Mouse (Mus musculus): Measurements from ENCODE around the gene Drc3. TPM values are rescaled to one million over a fixed set of nuclear protein-coding genes. Genes with fewer than 3 reads are reported as not detected.
"Not testable (repeated sequence)": the region's sequence is repeated elsewhere in the genome, so short reads cannot be mapped to it uniquely, and the experiment has no call there.

The Drc3 gene
- polyA plus RNA-seq, 1 experiment from 2014 or later: 0.39 TPM

- no peaks in the 10 kb centered on the region for H3K27me3 ChIP-seq (ENCODE audit: control insufficient read depth, insufficient read depth, low read depth, low read length)
- no peaks in the 10 kb centered on the region for H3K9me3 ChIP-seq (replicated peaks; ENCODE audit: control insufficient read depth, low read length)
- H3K36me3 ChIP-seq (ENCODE audit: control insufficient read depth, insufficient read depth): no peaks in the 10 kb centered on the region
- H3K4me2 ChIP-seq (ENCODE audit: low read depth, low read length): no peak overlapping the region
- no peak for ATAC-seq (ENCODE audit: low read depth)
- no peak overlapping the region for H3K27ac ChIP-seq (ENCODE audit: low read length)
- WGBS (ENCODE audit: insufficient replicate concordance): 67% methylated on average over 5 of the region's 6 CpGs
- H3K4me1 ChIP-seq (ENCODE audit: control insufficient read depth, low read depth, low read length): peaks cover 12% of the 10 kb centered on the region
- no peak overlapping the region for H3K9ac ChIP-seq (ENCODE audit: low read depth, low read length)
- no peak overlapping the region for H3K4me3 ChIP-seq (ENCODE audit: low read depth, low read length)
Observed at GRCm38 (mm10) chr11:60422046-60422668, 69.0 kb downstream of the Drc3 start.

GRCm38 (mm10) chr11:60423006-60423405, 69.9 kb downstream of the Drc3 start:
- Histone ChIP-seq H3K27ac (ENCODE audit: low read length) (no peak overlapping the region), H3K27me3 (ENCODE audit: control insufficient read depth, insufficient read depth, low read depth, low read length) (no peaks in the 10 kb centered on the region), H3K4me1 (ENCODE audit: control insufficient read depth, low read depth, low read length) (peaks cover 10% of the 10 kb centered on the region), H3K9ac (ENCODE audit: low read depth, low read length) (no peak overlapping the region), H3K4me3 (ENCODE audit: low read depth, low read length) (no peak overlapping the region), H3K9me3 (replicated peaks; ENCODE audit: control insufficient read depth, low read length) (no peaks in the 10 kb centered on the region), H3K36me3 (ENCODE audit: control insufficient read depth, insufficient read depth) (no peaks in the 10 kb centered on the region), H3K4me2 (ENCODE audit: low read depth, low read length) (no peak overlapping the region)
- ATAC-seq (ENCODE audit: low read depth): no peak
- WGBS (ENCODE audit: insufficient replicate concordance): 78% methylated on average over 1 of the region's 1 CpGs

GRCm38 (mm10) chr11:60426417-60426816, 73.3 kb downstream of the Drc3 start:
- Histone ChIP-seq H3K36me3 (ENCODE audit: control insufficient read depth, insufficient read depth) (no peaks in the 10 kb centered on the region), H3K9me3 (replicated peaks; ENCODE audit: control insufficient read depth, low read length) (no peaks in the 10 kb centered on the region), H3K4me3 (ENCODE audit: low read depth, low read length) (no peak overlapping the region), H3K27me3 (ENCODE audit: control insufficient read depth, insufficient read depth, low read depth, low read length) (no peaks in the 10 kb centered on the region), H3K4me1 (ENCODE audit: control insufficient read depth, low read depth, low read length) (no peaks in the 10 kb centered on the region; the same call in 1 of the 2 replicates), H3K9ac (ENCODE audit: low read depth, low read length) (no peak overlapping the region), H3K27ac (ENCODE audit: low read length) (no peak overlapping the region), H3K4me2 (ENCODE audit: low read depth, low read length) (no peak overlapping the region)
- ATAC-seq (ENCODE audit: low read depth): no peak
- WGBS (ENCODE audit: insufficient replicate concordance): 77% methylated on average over 1 of the region's 1 CpGs

- H3K4me1 ChIP-seq (ENCODE audit: control insufficient read depth, low read depth, low read length): no peaks in the 10 kb centered on the region; the same call in 1 of the 2 replicates
- WGBS (ENCODE audit: insufficient replicate concordance): 61% methylated on average over 3 of the region's 3 CpGs
- no peak for ATAC-seq (ENCODE audit: low read depth)
Observed at GRCm38 (mm10) chr11:60427628-60428027, 74.5 kb downstream of the Drc3 start.

GRCm38 (mm10) chr11:60433501-60433900, 80.4 kb downstream of the Drc3 start:
- H3K4me1 ChIP-seq (ENCODE audit: control insufficient read depth, low read depth, low read length): no peaks in the 10 kb centered on the region; the same call in 1 of the 2 replicates
- peaks cover 12% of the 10 kb centered on the region for H3K36me3 ChIP-seq (ENCODE audit: control insufficient read depth, insufficient read depth)
- no peak overlapping the region for H3K9ac ChIP-seq (ENCODE audit: low read depth, low read length)
- H3K9me3 ChIP-seq (replicated peaks; ENCODE audit: control insufficient read depth, low read length): no peaks in the 10 kb centered on the region
- H3K4me2 ChIP-seq (ENCODE audit: low read depth, low read length): no peak overlapping the region
- no peak for ATAC-seq (ENCODE audit: low read depth)
- no peaks in the 10 kb centered on the region for H3K27me3 ChIP-seq (ENCODE audit: control insufficient read depth, insufficient read depth, low read depth, low read length)
- H3K4me3 ChIP-seq (ENCODE audit: low read depth, low read length): no peak overlapping the region
- H3K27ac ChIP-seq (ENCODE audit: low read length): no peak overlapping the region

More at GRCm38 (mm10) chr11:60427628-60428027, 74.5 kb downstream of the Drc3 start:
- Histone ChIP-seq H3K9ac (ENCODE audit: low read depth, low read length) (no peak overlapping the region), H3K27me3 (ENCODE audit: control insufficient read depth, insufficient read depth, low read depth, low read length) (no peaks in the 10 kb centered on the region), H3K4me2 (ENCODE audit: low read depth, low read length) (no peak overlapping the region), H3K9me3 (replicated peaks; ENCODE audit: control insufficient read depth, low read length) (no peaks in the 10 kb centered on the region), H3K27ac (ENCODE audit: low read length) (no peak overlapping the region), H3K4me3 (ENCODE audit: low read depth, low read length) (no peak overlapping the region), H3K36me3 (ENCODE audit: control insufficient read depth, insufficient read depth) (peaks cover 3% of the 10 kb centered on the region; the same call in 1 of the 2 replicates)

GRCm38 (mm10) chr11:60435133-60435532, 82.0 kb downstream of the Drc3 start:
- Histone ChIP-seq H3K4me3 (ENCODE audit: low read depth, low read length) (no peak overlapping the region), H3K36me3 (ENCODE audit: control insufficient read depth, insufficient read depth) (peaks cover 12% of the 10 kb centered on the region), H3K9ac (ENCODE audit: low read depth, low read length) (no peak overlapping the region), H3K4me1 (ENCODE audit: control insufficient read depth, low read depth, low read length) (no peaks in the 10 kb centered on the region; the same call in 1 of the 2 replicates), H3K4me2 (ENCODE audit: low read depth, low read length) (no peak overlapping the region), H3K27me3 (ENCODE audit: control insufficient read depth, insufficient read depth, low read depth, low read length) (no peaks in the 10 kb centered on the region), H3K27ac (ENCODE audit: low read length) (no peak overlapping the region), H3K9me3 (replicated peaks; ENCODE audit: control insufficient read depth, low read length) (no peaks in the 10 kb centered on the region)
- no peak for ATAC-seq (ENCODE audit: low read depth)
- 48% methylated on average over 1 of the region's 1 CpGs for WGBS (ENCODE audit: insufficient replicate concordance)

- no peaks in the 10 kb centered on the region; the same call in 1 of the 2 replicates for H3K4me1 ChIP-seq (ENCODE audit: control insufficient read depth, low read depth, low read length)
- H3K4me2 ChIP-seq (ENCODE audit: low read depth, low read length): no peak overlapping the region
- H3K9me3 ChIP-seq (replicated peaks; ENCODE audit: control insufficient read depth, low read length): no peaks in the 10 kb centered on the region
- no peaks in the 10 kb centered on the region for H3K27me3 ChIP-seq (ENCODE audit: control insufficient read depth, insufficient read depth, low read depth, low read length)
- H3K36me3 ChIP-seq (ENCODE audit: control insufficient read depth, insufficient read depth): peaks cover 12% of the 10 kb centered on the region
- no peak for ATAC-seq (ENCODE audit: low read depth)
- 61% methylated on average over 3 of the region's 3 CpGs for WGBS (ENCODE audit: insufficient replicate concordance)
- H3K9ac ChIP-seq (ENCODE audit: low read depth, low read length): no peak overlapping the region
- no peak overlapping the region for H3K4me3 ChIP-seq (ENCODE audit: low read depth, low read length)
- no peak overlapping the region for H3K27ac ChIP-seq (ENCODE audit: low read length)
Observed at GRCm38 (mm10) chr11:60436618-60437017, 83.5 kb downstream of the Drc3 start.

GRCm38 (mm10) chr11:60439621-60440020, 86.5 kb downstream of the Drc3 start:
- H3K36me3 ChIP-seq (ENCODE audit: control insufficient read depth, insufficient read depth): peaks cover 13% of the 10 kb centered on the region
- not testable (repeated sequence) for H3K27ac ChIP-seq (ENCODE audit: low read length); ATAC-seq (ENCODE audit: low read depth); H3K27me3 ChIP-seq (ENCODE audit: control insufficient read depth, insufficient read depth, low read depth, low read length); H3K4me2 ChIP-seq (ENCODE audit: low read depth, low read length); H3K4me3 ChIP-seq (ENCODE audit: low read depth, low read length); H3K4me1 ChIP-seq (ENCODE audit: control insufficient read depth, low read depth, low read length); H3K9me3 ChIP-seq (replicated peaks; ENCODE audit: control insufficient read depth, low read length); H3K9ac ChIP-seq (ENCODE audit: low read depth, low read length)
- 58% methylated on average over 1 of the region's 1 CpGs for WGBS (ENCODE audit: insufficient replicate concordance)

- H3K4me2 ChIP-seq (ENCODE audit: low read depth, low read length): no peak overlapping the region
- H3K9me3 ChIP-seq (replicated peaks; ENCODE audit: control insufficient read depth, low read length): no peaks in the 10 kb centered on the region
- no peaks in the 10 kb centered on the region for H3K27me3 ChIP-seq (ENCODE audit: control insufficient read depth, insufficient read depth, low read depth, low read length)
- no peak overlapping the region for H3K27ac ChIP-seq (ENCODE audit: low read length)
- WGBS (ENCODE audit: insufficient replicate concordance): 55% methylated on average over 7 of the region's 7 CpGs
- ATAC-seq (ENCODE audit: low read depth): no peak
- H3K36me3 ChIP-seq (ENCODE audit: control insufficient read depth, insufficient read depth): peaks cover 10% of the 10 kb centered on the region
- no peak overlapping the region for H3K4me3 ChIP-seq (ENCODE audit: low read depth, low read length)
- H3K4me1 ChIP-seq (ENCODE audit: control insufficient read depth, low read depth, low read length): no peaks in the 10 kb centered on the region
- H3K9ac ChIP-seq (ENCODE audit: low read depth, low read length): no peak overlapping the region
Observed at GRCm38 (mm10) chr11:60440176-60440575, 87.0 kb downstream of the Drc3 start.
